Mouse (Mus musculus) embryonic fibroblast, embryonic 13.5 days (primary cell): ENCODE results near the gene Card9.
A peak's percentile ranks its signal among the peaks of the same experiment; 100 is the strongest.

Experiments used
- CTCF ChIP-seq: IDR thresholded peaks from 2 replicates; pipeline ENCODE4 v1.5.1; 2011; ENCODE audit warnings: mild to moderate bottlenecking, control low read depth, low read length, moderate library complexity, borderline replicate concordance; ENCODE audit not compliant: insufficient read depth
- POLR2A ChIP-seq: IDR thresholded peaks from 2 replicates; pipeline ENCODE4 v1.6.1; 2011; ENCODE audit warnings: low read depth, mild to moderate bottlenecking, control low read depth, low read length, moderate library complexity

- TF ChIP-seq POLR2A (no peak), CTCF (0 out of 2 replicates have a peak, but pooled peaks have one; percentile 34)
These were observed 47.9 kb downstream of the Card9 start for GRCm38 (mm10) chr2:26312812-26313211.
